Mouse (Mus musculus) kidney, embryonic 16.5 days (tissue): ENCODE measurements around the gene Snx18. TPM values are rescaled to one million over a fixed set of nuclear protein-coding genes. Genes with fewer than 3 reads are reported as not detected.

Source experiments
- ATAC-seq: fragments of 200-750 bp; cut with Nextera tagmentation; 2 replicates; pipeline ENCODE4 v1.8.0; 2017; ENCODE audit warnings: moderate TSS enrichment; ENCODE audit not compliant: low FRiP score, low TSS enrichment
- H3K27ac ChIP-seq: fragments of 300-500 bp; sonication (generic); 2 replicates; pipeline ENCODE4 v1.5.1; 2014; ENCODE audit warnings: low read length
- H3K27me3 ChIP-seq: fragments of 300-500 bp; sonication (generic); 2 replicates; pipeline ENCODE4 v1.6.1; 2014; ENCODE audit warnings: low read length, control low read depth, mixed read lengths; ENCODE audit not compliant: insufficient read depth
- H3K36me3 ChIP-seq: fragments of 300-500 bp; sonication (generic); 2 replicates; pipeline ENCODE4 v1.6.1; 2014; ENCODE audit warnings: low read length, control low read depth, mixed read lengths; ENCODE audit not compliant: insufficient read depth
- H3K4me1 ChIP-seq: fragments of 300-500 bp; sonication (generic); 2 replicates; pipeline ENCODE4 v1.6.1; 2014; ENCODE audit warnings: low read length, control low read depth, mixed read lengths; ENCODE audit not compliant: insufficient read depth
- H3K4me2 ChIP-seq: fragments of 300-500 bp; sonication (generic); replicated peaks from 2 replicates; pipeline ENCODE4 v1.6.1; 2014; ENCODE audit warnings: low read depth, low read length
- H3K4me3 ChIP-seq: fragments of 300-500 bp; sonication (generic); 2 replicates; pipeline ENCODE4 v1.5.1; 2014; ENCODE audit warnings: mild to moderate bottlenecking, low read length
- H3K9ac ChIP-seq: fragments of 300-500 bp; sonication (generic); replicated peaks from 2 replicates; pipeline ENCODE4 v1.6.1; 2014; ENCODE audit warnings: low read length
- H3K9me3 ChIP-seq: fragments of 300-500 bp; sonication (generic); 2 replicates; pipeline ENCODE4 v1.6.1; 2016; ENCODE audit warnings: low read length, control low read depth
- WGBS: fragments of 180-500 bp; shearing (Covaris S2); extraction: QIAGEN DNeasy Blood & Tissue Kit; methylation state at CpG from one replicate; pipeline ENCODE4 v1.1.7; 2014; 5-methylcytosine and 5-hydroxymethylcytosine counted together
- polyA plus RNA-seq: library from polyadenylated mRNA; unstranded; fragments of >200 nt; fragmentation: Nextera tagmentation; extraction: Ambion mirVana; gene quantifications from 2 replicates; pipeline ENCODE4 v1.2.1, GENCODE M21; 2015

Snx18 gene
- polyA plus RNA-seq, 1 experiment from 2014 or later, result 24.6 TPM

- peaks cover 72% of the 10 kb centered on the region for H3K4me1 ChIP-seq
- H3K4me2 ChIP-seq, result no peak overlapping the region
- ATAC-seq, result no peak
- 88% methylated on average over 18 of the region's 18 CpGs for WGBS
- no peak overlapping the region for H3K9ac ChIP-seq
- peaks cover 7% of the 10 kb centered on the region for H3K36me3 ChIP-seq
- H3K9me3 ChIP-seq, result no peaks in the 10 kb centered on the region
- no peaks in the 10 kb centered on the region for H3K27me3 ChIP-seq
- H3K27ac ChIP-seq, result no peak overlapping the region
- no peak overlapping the region for H3K4me3 ChIP-seq
Measured at GRCm38 (mm10) chr13:113600531-113601463, 17.6 kb downstream of the Snx18 start.

DNA sequence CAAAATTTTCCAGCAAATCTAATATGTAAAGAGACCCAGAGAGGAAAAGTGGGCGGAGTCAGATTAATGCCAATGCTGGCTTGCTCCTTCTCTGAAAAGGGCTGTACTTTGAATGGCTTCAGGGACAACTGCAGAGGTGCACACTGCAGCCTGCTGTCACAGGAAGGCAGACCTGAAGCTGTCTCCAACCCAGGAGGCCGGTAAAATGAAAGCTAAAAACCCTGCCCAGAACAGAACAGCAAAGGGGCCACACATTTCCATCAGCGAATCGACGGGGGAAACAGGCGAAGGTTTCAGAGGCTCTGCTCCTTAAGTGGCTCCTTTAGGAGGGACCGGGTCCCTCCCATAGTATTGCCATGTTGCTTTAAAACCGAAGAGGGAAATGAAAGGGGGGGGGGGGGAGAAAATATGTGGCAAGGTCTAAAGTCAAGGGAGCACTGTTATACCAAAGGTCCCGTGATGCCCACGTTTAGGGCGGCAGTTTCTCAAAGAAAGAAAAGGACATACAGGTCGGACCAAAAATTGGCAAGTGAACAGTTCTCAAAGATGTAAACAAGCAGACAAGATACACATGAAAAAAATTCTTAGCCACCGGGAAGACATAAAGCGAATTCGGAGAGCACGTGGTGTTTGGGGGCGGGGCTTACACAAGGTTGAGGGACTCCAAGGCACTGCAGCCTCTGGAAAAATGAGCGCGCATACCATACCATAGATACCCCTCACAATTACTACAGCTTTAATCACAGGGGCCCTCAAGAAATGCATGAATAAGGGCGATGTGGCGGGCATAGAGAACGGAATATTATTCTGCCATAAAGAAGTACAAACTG is 18.4 kb downstream of the Snx18 start:
- H3K4me2 ChIP-seq, result no peak overlapping the region
- peaks cover 75% of the 10 kb centered on the region for H3K4me1 ChIP-seq
- no peak for ATAC-seq
- H3K9ac ChIP-seq, result no peak overlapping the region
- H3K4me3 ChIP-seq, result no peak overlapping the region
- H3K27me3 ChIP-seq, result no peaks in the 10 kb centered on the region
- H3K27ac ChIP-seq, result no peak overlapping the region
- 89% methylated on average over 22 of the region's 22 CpGs for WGBS
- no peaks in the 10 kb centered on the region for H3K9me3 ChIP-seq
- peaks cover 4% of the 10 kb centered on the region for H3K36me3 ChIP-seq

- Histone ChIP-seq H3K4me3 (no peak overlapping the region), H3K27me3 (no peaks in the 10 kb centered on the region), H3K27ac (no peak overlapping the region), H3K9ac (no peak overlapping the region), H3K4me2 (no peak overlapping the region), H3K9me3 (no peaks in the 10 kb centered on the region), H3K4me1 (peaks cover 54% of the 10 kb centered on the region), H3K36me3 (peaks cover 21% of the 10 kb centered on the region)
- 80% methylated on average over 10 of the region's 10 CpGs for WGBS
- ATAC-seq, result no peak
Measured at GRCm38 (mm10) chr13:113597616-113598015, 20.7 kb downstream of the Snx18 start.

DNA sequence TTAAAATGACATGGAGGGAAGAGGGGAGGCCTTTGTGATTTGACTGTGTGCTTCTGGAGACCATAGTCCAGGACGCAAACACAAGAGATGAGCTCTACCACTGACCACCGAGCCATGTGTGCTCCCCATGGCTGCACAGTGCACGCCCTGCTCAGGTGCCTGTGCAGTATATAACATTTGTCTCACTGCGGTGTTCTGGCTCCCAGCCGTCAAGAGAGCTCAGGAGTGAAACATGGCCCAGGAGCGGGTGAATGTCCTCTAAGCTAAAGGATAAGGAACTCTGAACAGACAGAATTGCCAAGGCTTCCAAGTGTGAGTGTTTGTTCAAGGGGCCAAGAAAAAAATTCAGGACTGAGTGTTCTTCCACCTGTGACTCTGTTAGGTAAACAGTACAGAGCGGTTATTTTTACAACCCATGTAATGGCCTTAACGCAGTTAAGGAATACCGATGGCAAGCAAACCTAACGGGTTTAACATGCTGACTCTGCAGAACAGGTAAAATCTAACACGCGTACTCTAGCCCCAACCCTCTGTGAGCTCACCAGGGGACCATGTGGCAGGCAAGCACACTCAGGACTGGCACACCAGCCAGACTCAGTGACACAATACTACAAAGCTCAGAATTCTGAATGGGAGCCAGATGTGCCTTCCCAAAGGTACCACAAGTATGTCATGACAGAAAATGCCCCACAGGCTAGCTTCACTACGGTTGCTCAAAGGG is 21.4 kb downstream of the Snx18 start:
- 42% methylated on average over 13 of the region's 13 CpGs for WGBS

GRCm38 (mm10) chr13:113595987-113596386 is 22.4 kb downstream of the Snx18 start:
- H3K27me3 ChIP-seq, result no peaks in the 10 kb centered on the region
- no peak overlapping the region for H3K9ac ChIP-seq
- H3K4me3 ChIP-seq, result no peak overlapping the region
- H3K4me1 ChIP-seq, result peaks cover 41% of the 10 kb centered on the region
- 72% methylated on average over 8 of the region's 8 CpGs for WGBS
- ATAC-seq, result no peak
- H3K4me2 ChIP-seq, result no peak overlapping the region
- 0 out of 2 replicates have a peak overlapping the region, but pooled peaks have one; percentile 1 for H3K27ac ChIP-seq
- no peaks in the 10 kb centered on the region for H3K9me3 ChIP-seq
- peaks cover 29% of the 10 kb centered on the region for H3K36me3 ChIP-seq

More for the DNA sequence above, 21.4 kb downstream of the Snx18 start:
- Histone ChIP-seq H3K36me3 (peaks cover 24% of the 10 kb centered on the region), H3K9me3 (no peaks in the 10 kb centered on the region), H3K4me2 (no peak overlapping the region), H3K4me3 (no peak overlapping the region), H3K4me1 (peaks cover 50% of the 10 kb centered on the region), H3K27ac (no peak overlapping the region), H3K9ac (peak overlapping the region; percentile 26; the same call in 1 of the 2 replicates), H3K27me3 (no peaks in the 10 kb centered on the region)
- no peak for ATAC-seq

- H3K27ac ChIP-seq, result no peak overlapping the region
- no peak overlapping the region for H3K9ac ChIP-seq
- no peak for ATAC-seq
- no peak overlapping the region for H3K4me3 ChIP-seq
- no peaks in the 10 kb centered on the region for H3K9me3 ChIP-seq
- no peak overlapping the region for H3K4me2 ChIP-seq
- peaks cover 41% of the 10 kb centered on the region for H3K4me1 ChIP-seq
- WGBS, result 69% methylated on average over 8 of the region's 8 CpGs
- no peaks in the 10 kb centered on the region for H3K27me3 ChIP-seq
- H3K36me3 ChIP-seq, result peaks cover 36% of the 10 kb centered on the region
Measured at GRCm38 (mm10) chr13:113595219-113595618, 23.1 kb downstream of the Snx18 start.

DNA sequence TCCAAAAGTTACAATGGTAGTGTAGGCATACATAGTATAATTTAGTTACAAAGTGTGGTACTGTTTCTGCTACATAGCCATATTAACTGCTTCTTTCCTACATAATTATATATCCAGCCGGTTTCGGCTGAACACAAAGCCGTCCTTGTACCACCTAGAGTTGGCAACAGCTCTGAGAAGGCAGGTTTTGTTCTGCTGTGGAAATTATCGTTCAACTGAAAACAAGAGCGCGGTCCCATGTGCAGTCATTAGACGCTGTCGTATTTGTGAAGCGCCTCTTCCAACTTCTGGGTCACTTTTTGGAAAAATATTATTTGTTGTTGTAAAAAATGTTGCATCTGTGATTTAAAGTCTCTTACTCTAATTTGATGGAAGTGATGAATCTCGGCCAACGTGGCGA is 24.0 kb downstream of the Snx18 start:
- H3K9ac ChIP-seq, result no peak overlapping the region
- WGBS, result 90% methylated on average over 12 of the region's 12 CpGs
- no peaks in the 10 kb centered on the region for H3K27me3 ChIP-seq
- peaks cover 32% of the 10 kb centered on the region for H3K4me1 ChIP-seq
- no peaks in the 10 kb centered on the region for H3K9me3 ChIP-seq
- no peak overlapping the region for H3K27ac ChIP-seq
- no peak overlapping the region for H3K4me2 ChIP-seq
- no peak for ATAC-seq
- peaks cover 36% of the 10 kb centered on the region for H3K36me3 ChIP-seq
- H3K4me3 ChIP-seq, result no peak overlapping the region

- H3K4me1 ChIP-seq, result peaks cover 28% of the 10 kb centered on the region
- H3K27me3 ChIP-seq, result no peaks in the 10 kb centered on the region
- H3K36me3 ChIP-seq, result peaks cover 36% of the 10 kb centered on the region
- H3K27ac ChIP-seq, result no peak overlapping the region
- no peaks in the 10 kb centered on the region for H3K9me3 ChIP-seq
- ATAC-seq, result no peak
- no peak overlapping the region for H3K4me3 ChIP-seq
- no peak overlapping the region for H3K4me2 ChIP-seq
- H3K9ac ChIP-seq, result no peak overlapping the region
- WGBS, result 86% methylated on average over 17 of the region's 17 CpGs
Measured at GRCm38 (mm10) chr13:113593711-113594110, 24.7 kb downstream of the Snx18 start.

GRCm38 (mm10) chr13:113592703-113593200 is 25.6 kb downstream of the Snx18 start:
- Histone ChIP-seq H3K9me3 (no peaks in the 10 kb centered on the region), H3K27ac (no peak overlapping the region), H3K27me3 (no peaks in the 10 kb centered on the region), H3K4me1 (peaks cover 27% of the 10 kb centered on the region), H3K4me2 (no peak overlapping the region), H3K9ac (no peak overlapping the region), H3K36me3 (peaks cover 36% of the 10 kb centered on the region), H3K4me3 (no peak overlapping the region)
- no peak for ATAC-seq
- WGBS, result 73% methylated on average over 13 of the region's 13 CpGs
